Mouse (Mus musculus): ENCODE data around the gene Oprm1.

DNA sequence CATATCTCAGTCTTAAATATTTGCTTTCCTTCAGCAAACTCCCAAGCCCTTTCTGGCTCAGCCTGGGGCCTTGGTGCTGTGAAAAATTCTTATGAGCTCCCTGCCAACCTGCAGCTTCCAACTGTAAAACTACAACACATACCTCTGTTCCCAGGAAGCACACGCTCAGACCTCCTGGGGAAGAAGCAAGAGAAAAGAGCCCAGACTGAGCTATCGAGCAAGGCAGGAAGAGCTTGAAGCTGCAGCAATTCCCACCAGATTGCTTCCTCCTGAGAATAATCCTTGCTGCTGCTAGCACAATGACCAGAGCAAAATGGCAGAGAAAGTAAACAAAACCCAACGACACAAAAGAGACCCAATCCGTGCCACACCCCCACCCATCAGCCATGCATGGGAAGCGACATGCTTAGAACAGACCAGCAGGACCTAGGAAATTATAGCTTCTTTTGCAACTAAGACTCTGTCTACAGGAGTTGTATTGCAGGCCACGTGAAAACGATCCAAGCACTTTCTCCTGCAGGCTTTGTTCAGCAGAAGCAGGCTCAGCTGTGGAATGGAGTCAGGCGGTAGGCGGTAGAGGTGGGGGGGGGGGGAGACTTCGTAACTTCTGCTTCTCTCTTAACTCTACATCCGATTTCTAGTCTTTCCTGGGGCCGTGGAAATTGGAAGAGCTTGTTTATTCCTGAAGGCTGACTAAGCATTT, 294.2 kb downstream of the Oprm1 start, which contains the start of gene Ipcef1:
- TF ChIP-seq ZNF384 (IDR thresholded peaks at IDR 0.05; ENCODE audit: low read depth, low read length) (no peak), ZC3H11A (IDR thresholded peaks at IDR 0.05; ENCODE audit: borderline replicate concordance, low read depth, low read length) (no peak)

All from ES-E14 (cell line).